Comparison of ENCODE assay signal across 7 mouse cellular contexts in the genomic region with DNA sequence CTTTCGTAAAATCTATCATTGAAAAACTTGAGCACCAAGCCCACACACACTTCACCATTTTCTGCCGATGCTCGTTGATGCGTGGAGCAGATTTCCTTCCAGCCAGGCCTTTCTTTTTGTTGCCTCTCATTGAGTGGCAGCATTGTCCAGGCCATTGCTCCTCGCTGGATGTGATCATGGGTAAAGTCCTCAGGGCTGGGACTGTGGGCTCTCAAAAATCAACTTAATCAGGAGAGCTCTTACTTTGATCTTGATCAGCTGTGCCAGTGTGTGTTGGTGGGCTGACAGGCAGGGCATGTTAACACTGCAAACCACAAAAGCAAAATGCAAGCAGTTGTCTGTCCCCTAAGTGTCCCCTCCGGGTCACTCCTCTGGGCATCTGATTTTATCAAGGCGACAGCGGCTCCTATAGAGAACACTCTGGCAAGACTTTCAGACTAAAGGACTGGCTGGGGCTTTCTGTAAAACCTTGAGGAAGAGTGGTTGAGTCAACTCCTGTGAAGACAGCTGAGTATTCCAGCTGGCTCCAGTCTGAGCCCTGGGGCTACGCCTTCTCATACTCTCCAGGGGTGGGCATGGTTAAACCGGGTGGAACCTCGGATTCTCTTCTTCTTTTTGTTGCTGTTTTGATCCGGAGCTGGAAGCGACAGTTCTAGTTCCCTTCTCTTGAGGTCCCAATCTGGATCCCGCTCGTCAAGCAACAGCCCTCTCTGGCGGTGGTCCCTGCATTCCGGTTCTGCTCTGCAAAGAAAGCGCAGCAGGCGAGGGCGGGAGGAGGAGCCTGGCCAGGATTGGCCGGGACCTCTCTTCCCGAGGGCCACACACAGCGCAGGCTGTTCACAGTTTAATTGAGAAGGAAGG. TPM values are rescaled to one million over a fixed set of nuclear protein-coding genes. Genes with fewer than 3 reads are reported as not detected.
DNase-seq lines count a peak whose midpoint lies in the region; ATAC-seq and TF ChIP-seq lines count a peak whose summit lies in the region.

No protein-coding gene starts in this region.

- WGBS in embryonic facial prominence, embryonic 10.5 days: 12% methylated on average over 23 of the region's 23 CpGs
- WGBS in liver, embryonic 11.5 days: 20% methylated on average over 23 of the region's 23 CpGs
- WGBS in midbrain, postnatal 0 days: 8% methylated on average over 23 of the region's 23 CpGs

- H3K4me2 ChIP-seq in liver, embryonic 11.5 days: peak overlapping the region; percentile 54
- peak overlapping the region; percentile 31 for H3K4me2 ChIP-seq in midbrain, postnatal 0 days (ENCODE audit: low read depth, low read length, poor library complexity, severe bottlenecking)

- H3K27me3 ChIP-seq in embryonic facial prominence, embryonic 10.5 days (replicated peaks; ENCODE audit: low read depth, poor library complexity, severe bottlenecking): 0 out of 2 replicates have a peak, but pooled peaks cover 8% of the 10 kb centered on the region
- no peaks in the 10 kb centered on the region for H3K27me3 ChIP-seq in liver, embryonic 11.5 days (replicated peaks; ENCODE audit: control insufficient read depth, insufficient read depth, low read length)
- no peaks in the 10 kb centered on the region for H3K27me3 ChIP-seq in midbrain, postnatal 0 days (ENCODE audit: insufficient read depth, low read length)

- peak; percentile 85 for DNase-seq in embryonic facial prominence, embryonic 10.5 days (ENCODE audit: low spot score)
- DNase-seq in heart, adult 8-10 months (ENCODE audit: low spot score): peak; percentile 13
- DNase-seq in kidney, adult 18-20 months: peak; percentile 33
- DNase-seq in liver, embryonic 11.5 days (ENCODE audit: low spot score): peak; percentile 55
- peak; percentile 84 for DNase-seq in midbrain, postnatal 0 days (ENCODE audit: low spot score)
- peak; percentile 68 for DNase-seq in testis, postnatal 10 days (ENCODE audit: low spot score)

- H3K36me3 ChIP-seq in embryonic facial prominence, embryonic 10.5 days (replicated peaks): no peaks in the 10 kb centered on the region
- no peaks in the 10 kb centered on the region for H3K36me3 ChIP-seq in liver, embryonic 11.5 days (ENCODE audit: control insufficient read depth, insufficient read depth, low read length)
- no peaks in the 10 kb centered on the region for H3K36me3 ChIP-seq in midbrain, postnatal 0 days (ENCODE audit: insufficient read depth, low read length)

- no peak overlapping the region for H3K9ac ChIP-seq in liver, embryonic 11.5 days (ENCODE audit: low read depth, low read length)
- no peak overlapping the region for H3K9ac ChIP-seq in midbrain, postnatal 0 days (replicated peaks; ENCODE audit: low read length, poor library complexity, severe bottlenecking)

- H3K27ac ChIP-seq in brown adipose tissue, adult 24 weeks (replicated peaks; ENCODE audit: low read depth, low read length): no peak overlapping the region
- peak overlapping the region; percentile 77 for H3K27ac ChIP-seq in embryonic facial prominence, embryonic 10.5 days (replicated peaks)
- no peak overlapping the region for H3K27ac ChIP-seq in liver, embryonic 11.5 days (ENCODE audit: low read depth, low read length)
- H3K27ac ChIP-seq in midbrain, postnatal 0 days (ENCODE audit: low read depth, low read length): no peak overlapping the region

- H3K4me1 ChIP-seq in brown adipose tissue, adult 24 weeks (ENCODE audit: control insufficient read depth, insufficient read depth, insufficient read length, low read length): no peaks in the 10 kb centered on the region
- H3K4me1 ChIP-seq in embryonic facial prominence, embryonic 10.5 days: peaks cover 12% of the 10 kb centered on the region
- no peaks in the 10 kb centered on the region for H3K4me1 ChIP-seq in liver, embryonic 11.5 days (replicated peaks; ENCODE audit: control insufficient read depth, insufficient read depth, low read length)
- no peaks in the 10 kb centered on the region for H3K4me1 ChIP-seq in midbrain, postnatal 0 days (ENCODE audit: insufficient read depth, low read length)

- no peaks in the 10 kb centered on the region for H3K9me3 ChIP-seq in embryonic facial prominence, embryonic 10.5 days
- no peaks in the 10 kb centered on the region for H3K9me3 ChIP-seq in liver, embryonic 11.5 days (ENCODE audit: control insufficient read depth, low read length)
- H3K9me3 ChIP-seq in midbrain, postnatal 0 days (ENCODE audit: low read length): no peaks in the 10 kb centered on the region

- no peak; the same call in 1 of the 2 replicates for ATAC-seq in liver, embryonic 11.5 days (replicated peaks; ENCODE audit: low FRiP score)
- ATAC-seq in midbrain, postnatal 0 days (ENCODE audit: low FRiP score): peak; percentile 81

- peak overlapping the region; percentile 41 for H3K4me3 ChIP-seq in brown adipose tissue, adult 24 weeks (ENCODE audit: insufficient read depth, low read depth, low read length)
- peak overlapping the region; percentile 47 for H3K4me3 ChIP-seq in embryonic facial prominence, embryonic 10.5 days
- peak overlapping the region; percentile 23 for H3K4me3 ChIP-seq in liver, embryonic 11.5 days (ENCODE audit: low read depth, low read length)
- H3K4me3 ChIP-seq in midbrain, postnatal 0 days (ENCODE audit: low read depth, low read length): no peak overlapping the region; the same call in 1 of the 2 replicates

- TF ChIP-seq CTCF in midbrain, postnatal 0 days (IDR thresholded peaks at IDR 0.05): peak; percentile 60

RNA-seq across cellular contexts. Expression of a gene that starts 8.8 kb away (rescaled TPM):
- not detected in 2 replicates for polyA plus RNA-seq in brown adipose tissue, adult 24 weeks (2012; ENCODE audit: insufficient read depth, insufficient read length, missing spikeins)
- 0.19 and 0.30 TPM in 2 replicates for polyA plus RNA-seq in embryonic facial prominence, embryonic 10.5 days (2016; fragmentation: Nextera tagmentation; extraction: Ambion mirVana)
- not detected for total RNA-seq in heart, adult 8-10 months (2022)
- 0.14 TPM in 1 of 2 replicates, not detected in the other for polyA plus RNA-seq in liver, embryonic 11.5 days (2014; fragmentation: Nextera tagmentation; extraction: Ambion mirVana)
- 1.1 TPM in 1 of 2 replicates, not detected in the other for total RNA-seq in midbrain, postnatal 0 days (2014; rRNA removed)
- 0.88 and 0.93 TPM in 2 replicates for polyA plus RNA-seq in midbrain, postnatal 0 days (2015; fragmentation: Nextera tagmentation; extraction: Ambion mirVana)

RNA-seq across cellular contexts. Expression of a gene that starts 32.0 kb away (rescaled TPM):
- polyA plus RNA-seq in brown adipose tissue, adult 24 weeks (2012; ENCODE audit: insufficient read depth, insufficient read length, missing spikeins): not detected in 2 replicates
- polyA plus RNA-seq in embryonic facial prominence, embryonic 10.5 days (2016; fragmentation: Nextera tagmentation; extraction: Ambion mirVana): not detected in 2 replicates
- total RNA-seq in heart, adult 8-10 months (2022): not detected
- not detected in 2 replicates for polyA plus RNA-seq in liver, embryonic 11.5 days (2014; fragmentation: Nextera tagmentation; extraction: Ambion mirVana)
- 0.19 TPM in 1 of 2 replicates, not detected in the other for total RNA-seq in midbrain, postnatal 0 days (2014; rRNA removed)
- 0.15 TPM in 1 of 2 replicates, not detected in the other for polyA plus RNA-seq in midbrain, postnatal 0 days (2015; fragmentation: Nextera tagmentation; extraction: Ambion mirVana)

RNA-seq across cellular contexts. Expression of a gene that starts 33.3 kb away (rescaled TPM):
- 81.7 and 96.8 TPM in 2 replicates for polyA plus RNA-seq in brown adipose tissue, adult 24 weeks (2012; ENCODE audit: insufficient read depth, insufficient read length, missing spikeins)
- polyA plus RNA-seq in embryonic facial prominence, embryonic 10.5 days (2016; fragmentation: Nextera tagmentation; extraction: Ambion mirVana): 5.0 and 5.1 TPM in 2 replicates
- total RNA-seq in heart, adult 8-10 months (2022): 1 to 10 TPM; 4.5 to 6.1 (median 5.6) TPM
- 3.1 and 3.7 TPM in 2 replicates for polyA plus RNA-seq in liver, embryonic 11.5 days (2014; fragmentation: Nextera tagmentation; extraction: Ambion mirVana)
- total RNA-seq in midbrain, postnatal 0 days (2014; rRNA removed): 49.7 and 49.8 TPM in 2 replicates
- 87.8 and 93.9 TPM in 2 replicates for polyA plus RNA-seq in midbrain, postnatal 0 days (2015; fragmentation: Nextera tagmentation; extraction: Ambion mirVana)

Comparison
In these comparisons a context has a peak if more than half of its experiments do, and no peak if none do; other contexts are left out.
1. DNase-seq: peak in every context shown above with its lines; median percentile 85 in embryonic facial prominence, embryonic 10.5 days; 84 in midbrain, postnatal 0 days; 68 in testis, postnatal 10 days; 55 in liver, embryonic 11.5 days; 33 in kidney, adult 18-20 months; 13 in heart, adult 8-10 months.
2. RNA of a gene that starts 33.3 kb away (polyA plus RNA-seq): 87.8 to 93.9 TPM in midbrain, postnatal 0 days and 81.7 to 96.8 TPM in brown adipose tissue, adult 24 weeks; 5.0 to 5.1 TPM in embryonic facial prominence, embryonic 10.5 days and 3.1 to 3.7 TPM in liver, embryonic 11.5 days; every median in the first group is over 10 times any median in the second.